Mouse (Mus musculus) embryonic facial prominence, embryonic 11.5 days (tissue): Measurements from ENCODE around the gene Aloxe3. TPM values are rescaled to one million over a fixed set of nuclear protein-coding genes. Genes with fewer than 3 reads are reported as not detected.

Experiments used
- ATAC-seq: fragments of 200-750 bp; cut with Nextera tagmentation; replicated peaks from 2 replicates; pipeline ENCODE4 v1.8.0; 2017; ENCODE audit warnings: low read depth; ENCODE audit not compliant: insufficient number of reproducible peaks, low FRiP score, low TSS enrichment
- DNase-seq: peaks from one replicate; pipeline ENCODE4 v3.0.0-alpha.2; 2015; ENCODE audit warnings: low spot score
- H3K27ac ChIP-seq: fragments of 300-500 bp; sonication (generic); replicated peaks from 2 replicates; pipeline ENCODE4 v1.5.1; 2014; ENCODE audit warnings: mild to moderate bottlenecking, low read depth, low read length, control low read depth
- H3K27me3 ChIP-seq: fragments of 300-500 bp; sonication (generic); 2 replicates; pipeline ENCODE4 v1.6.1; 2014; ENCODE audit warnings: mild to moderate bottlenecking, low read length, moderate library complexity, mixed read lengths; ENCODE audit not compliant: control insufficient read depth, insufficient read depth
- H3K36me3 ChIP-seq: fragments of 300-500 bp; sonication (generic); replicated peaks from 2 replicates; pipeline ENCODE4 v1.6.1; 2014; ENCODE audit warnings: low read depth, mild to moderate bottlenecking, low read length, moderate library complexity, mixed read lengths; ENCODE audit not compliant: control insufficient read depth, insufficient read depth
- H3K4me1 ChIP-seq: fragments of 300-500 bp; sonication (generic); 2 replicates; pipeline ENCODE4 v1.6.1; 2014; ENCODE audit warnings: low read length, mixed read lengths; ENCODE audit not compliant: control insufficient read depth, insufficient read depth
- H3K4me2 ChIP-seq: fragments of 300-500 bp; sonication (generic); 2 replicates; pipeline ENCODE4 v1.6.1; 2014; ENCODE audit warnings: low read depth, mild to moderate bottlenecking, control low read depth, low read length, moderate library complexity
- H3K4me3 ChIP-seq: fragments of 300-500 bp; sonication (generic); 2 replicates; pipeline ENCODE4 v1.5.1; 2014; ENCODE audit warnings: low read depth, low read length, control low read depth
- H3K9ac ChIP-seq: fragments of 300-500 bp; sonication (generic); replicated peaks from 2 replicates; pipeline ENCODE4 v1.6.1; 2014; ENCODE audit warnings: mild to moderate bottlenecking, control low read depth, low read length
- H3K9me3 ChIP-seq: fragments of 300-500 bp; sonication (generic); replicated peaks from 2 replicates; pipeline ENCODE4 v1.6.1; 2016; ENCODE audit warnings: mild to moderate bottlenecking, low read length, inconsistent platforms, mixed read lengths; ENCODE audit not compliant: control insufficient read depth
- WGBS: fragments of 180-500 bp; shearing (Covaris S2); extraction: QIAGEN DNeasy Blood & Tissue Kit; methylation state at CpG from one replicate; pipeline ENCODE4 v1.1.7; 2014; 5-methylcytosine and 5-hydroxymethylcytosine counted together
- polyA plus RNA-seq: library from polyadenylated mRNA; unstranded; fragments of >200 nt; fragmentation: Nextera tagmentation; extraction: Ambion mirVana; gene quantifications from 2 replicates; pipeline ENCODE4 v1.2.1, GENCODE M21; 2014

Gene Aloxe3
- polyA plus RNA-seq, 1 experiment from 2014 or later: 0.25 TPM

DNA sequence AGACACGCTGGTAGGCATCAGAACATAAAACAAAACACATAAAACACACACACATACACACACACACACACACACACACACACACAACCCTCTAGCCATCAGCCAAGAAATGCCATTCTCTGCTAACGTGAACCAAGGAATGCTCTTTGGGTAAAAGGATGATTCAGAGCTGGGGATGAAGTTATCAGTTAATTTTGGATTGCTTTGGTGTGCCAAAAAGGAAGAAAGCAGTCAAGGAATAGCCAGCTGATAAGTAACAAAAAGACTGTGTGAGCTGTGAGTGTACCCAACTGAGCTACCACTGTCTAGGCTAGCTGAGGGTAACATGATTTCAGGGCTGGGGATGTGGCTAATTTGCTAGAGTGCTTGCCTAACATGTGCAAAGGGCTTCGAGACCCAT is 11.7 kb upstream of the Aloxe3 start:
- Histone ChIP-seq H3K27me3 (no peaks in the 10 kb centered on the region; the same call in none of the 2 replicates), H3K4me1 (no peaks in the 10 kb centered on the region), H3K27ac (no peak overlapping the region), H3K36me3 (peaks cover 2% of the 10 kb centered on the region; the same call in 1 of the 2 replicates), H3K9me3 (no peaks in the 10 kb centered on the region), H3K4me3 (no peak overlapping the region), H3K9ac (no peak overlapping the region), H3K4me2 (no peak overlapping the region)
- no peak for DNase-seq
- ATAC-seq: no peak
- WGBS: 75% methylated on average over 3 of the region's 3 CpGs

DNA sequence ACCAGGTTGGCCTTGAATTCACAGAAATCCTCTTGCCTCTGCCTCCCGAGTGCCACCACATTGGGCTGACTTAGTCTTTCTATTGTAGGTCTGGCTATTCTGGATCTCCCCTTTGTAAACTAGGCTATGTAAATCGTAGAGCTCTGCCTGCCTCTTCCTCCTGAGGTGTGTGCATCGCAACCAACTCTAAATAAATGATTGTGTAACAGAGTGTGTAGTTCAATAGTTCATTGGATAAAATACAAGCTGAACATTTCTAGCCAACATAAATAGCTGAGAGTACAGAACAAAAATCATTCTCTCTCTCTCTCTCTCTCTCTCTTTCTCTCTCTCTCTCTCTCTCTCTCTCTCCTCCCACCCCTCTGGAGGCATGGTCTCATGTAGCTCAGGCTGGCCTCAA is 11.1 kb upstream of the Aloxe3 start:
- Histone ChIP-seq H3K9me3 (no peaks in the 10 kb centered on the region), H3K4me3 (no peak overlapping the region), H3K9ac (no peak overlapping the region), H3K4me1 (no peaks in the 10 kb centered on the region), H3K27ac (no peak overlapping the region), H3K36me3 (no peaks in the 10 kb centered on the region), H3K27me3 (no peaks in the 10 kb centered on the region; the same call in none of the 2 replicates), H3K4me2 (no peak overlapping the region)
- 84% methylated on average over 3 of the region's 3 CpGs for WGBS
- DNase-seq: no peak
- no peak for ATAC-seq

DNA sequence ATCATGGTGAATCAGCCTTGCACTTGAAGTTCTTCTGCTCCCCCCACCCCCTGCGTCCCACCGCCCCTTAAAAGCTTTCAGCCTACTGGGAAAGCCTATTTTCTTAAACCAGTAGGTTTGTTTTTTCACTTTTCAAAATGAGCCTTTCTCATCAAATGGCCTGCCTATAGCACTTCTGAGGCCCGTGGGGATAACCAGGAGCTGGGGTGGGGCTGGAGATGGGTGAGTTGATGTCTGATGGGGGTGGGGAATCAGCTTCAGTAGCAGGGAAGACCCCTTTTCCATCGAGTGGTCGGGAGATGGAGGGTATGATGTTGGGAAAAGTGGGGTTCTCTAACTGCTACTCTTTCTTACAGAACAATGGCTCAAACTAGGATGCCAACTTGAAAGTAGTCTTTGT is 8.9 kb upstream of the Aloxe3 start:
- peaks cover 3% of the 10 kb centered on the region for H3K4me1 ChIP-seq

DNA sequence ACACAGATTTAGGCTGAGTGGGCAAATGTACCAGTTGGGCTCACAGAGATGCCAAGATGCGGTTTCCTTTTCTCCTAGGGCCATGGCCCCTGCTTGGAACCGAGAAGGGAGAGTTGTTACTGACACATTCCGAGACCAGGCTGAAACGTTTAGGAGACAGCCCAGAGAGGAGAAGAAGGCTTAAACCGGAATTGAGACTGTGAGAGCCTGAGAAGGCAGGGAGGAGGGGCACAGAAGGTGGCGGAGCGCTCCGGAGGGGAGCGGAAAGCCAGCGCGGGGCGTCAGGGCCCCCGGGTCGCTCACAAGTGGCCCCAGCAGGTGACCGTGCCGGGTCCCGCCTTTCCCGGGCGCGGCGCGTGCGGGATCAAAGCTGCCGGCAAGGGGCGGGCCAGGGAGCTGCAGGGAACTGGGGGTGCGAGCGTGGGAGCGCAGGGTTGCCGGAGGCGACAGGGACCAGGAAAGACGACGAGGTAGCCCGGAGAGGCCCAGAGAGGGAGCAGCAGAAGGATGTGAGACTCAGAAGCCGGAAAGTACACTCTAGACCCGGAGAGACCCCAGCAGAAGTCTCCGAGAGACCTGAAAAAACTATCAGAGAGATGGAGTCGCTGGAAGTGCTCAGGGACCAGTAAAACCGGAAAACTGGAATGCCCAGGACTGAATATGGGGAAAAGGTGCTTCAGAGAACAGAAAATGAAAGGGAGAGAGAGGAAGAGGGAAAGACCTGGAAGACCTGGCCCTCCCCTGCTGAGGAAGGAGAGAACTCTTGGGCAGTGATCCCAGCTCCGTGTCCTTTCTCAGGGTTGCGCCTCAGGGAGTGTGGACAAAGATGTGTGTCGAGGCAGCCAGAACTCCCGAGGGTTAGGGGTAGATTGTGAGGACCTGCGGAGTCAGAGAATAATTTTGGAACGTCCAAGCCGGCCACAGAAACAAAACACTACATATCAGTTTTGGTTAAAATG is 7.7 kb upstream of the Aloxe3 start:
- Histone ChIP-seq H3K4me2 (peak overlapping the region; percentile 97), H3K27ac (0 out of 2 replicates have a peak overlapping the region, but pooled peaks have one; percentile 3), H3K4me3 (peak overlapping the region; percentile 82), H3K4me1 (peaks cover 3% of the 10 kb centered on the region), H3K9me3 (no peaks in the 10 kb centered on the region), H3K9ac (peak overlapping the region; percentile 70), H3K27me3 (peaks cover 8% of the 10 kb centered on the region), H3K36me3 (no peaks in the 10 kb centered on the region)
- peak; percentile 73 for DNase-seq
- no peak for ATAC-seq
- WGBS: under 1% methylated on average over 45 of the region's 45 CpGs

More for the DNA sequence above, 8.9 kb upstream of the Aloxe3 start:
- peaks cover 8% of the 10 kb centered on the region for H3K27me3 ChIP-seq
- WGBS: 53% methylated on average over 5 of the region's 5 CpGs
- no peak overlapping the region for H3K4me2 ChIP-seq
- no peak overlapping the region for H3K9ac ChIP-seq
- ATAC-seq (no peak), DNase-seq (no peak)
- H3K9me3 ChIP-seq: no peaks in the 10 kb centered on the region
- H3K27ac ChIP-seq: no peak overlapping the region
- no peak overlapping the region; the same call in 1 of the 2 replicates for H3K4me3 ChIP-seq
- no peaks in the 10 kb centered on the region for H3K36me3 ChIP-seq

DNA sequence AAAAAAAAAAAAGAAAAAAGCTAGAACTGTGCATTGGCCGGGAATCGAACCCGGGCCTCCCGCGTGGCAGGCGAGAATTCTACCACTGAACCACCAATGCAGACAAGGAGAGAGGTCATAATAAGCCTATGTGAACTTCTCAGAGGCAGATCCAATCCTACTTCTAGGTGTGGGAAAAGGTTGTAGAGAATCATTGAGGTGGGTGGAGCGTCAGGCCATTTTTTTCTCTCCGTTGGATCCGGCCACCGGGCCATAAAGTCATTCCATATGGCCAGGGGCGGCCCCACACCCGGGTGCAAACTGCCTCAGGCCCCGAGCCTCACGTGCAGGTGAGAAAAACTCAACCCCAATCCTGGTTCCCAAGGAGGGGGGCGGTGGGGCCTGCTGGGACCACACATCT is 6.9 kb upstream of the Aloxe3 start:
- 0% methylated on average over 15 of the region's 15 CpGs for WGBS
- no peaks in the 10 kb centered on the region for H3K9me3 ChIP-seq
- peaks cover 3% of the 10 kb centered on the region for H3K4me1 ChIP-seq
- DNase-seq (peak; percentile 94), ATAC-seq (no peak)
- peaks cover 8% of the 10 kb centered on the region for H3K27me3 ChIP-seq
- H3K4me2 ChIP-seq: peak overlapping the region; percentile 54
- peak overlapping the region; percentile 82 for H3K4me3 ChIP-seq
- no peak overlapping the region for H3K27ac ChIP-seq
- no peak overlapping the region for H3K9ac ChIP-seq
- no peaks in the 10 kb centered on the region for H3K36me3 ChIP-seq

DNA sequence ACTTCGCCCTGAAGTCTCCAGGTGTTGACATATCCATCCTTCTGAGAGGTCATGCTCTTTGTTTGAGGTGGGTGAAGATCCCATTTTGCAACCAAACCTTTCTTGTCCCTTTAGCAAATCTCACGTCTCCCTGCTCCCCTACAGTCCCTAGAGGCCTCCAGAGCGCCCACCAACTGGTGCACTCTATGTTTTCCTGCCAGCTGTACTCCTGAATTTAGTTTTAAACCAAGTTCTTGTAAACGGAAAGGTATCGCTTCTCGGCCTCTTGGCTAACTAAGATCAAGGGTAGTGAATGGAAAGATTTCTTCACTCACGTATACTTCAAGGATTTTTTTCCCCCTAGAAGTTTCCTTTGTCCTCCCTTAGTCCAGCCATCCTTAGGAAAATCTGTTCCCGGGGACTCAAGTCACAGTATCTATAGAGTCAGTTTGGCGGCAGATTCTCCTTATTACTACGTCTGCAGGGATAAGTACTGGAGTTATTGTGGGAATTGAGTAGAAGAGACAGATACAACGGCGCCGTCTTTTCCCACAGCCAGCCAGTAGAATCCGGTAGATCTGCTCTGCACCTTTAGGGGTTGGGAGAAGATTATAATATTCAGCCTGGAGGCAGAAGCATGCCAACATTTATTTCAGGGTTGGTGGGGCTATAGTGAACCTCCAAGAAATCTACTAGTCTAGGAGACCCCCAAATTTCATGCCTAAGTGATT is 6.1 kb upstream of the Aloxe3 start:
- Histone ChIP-seq H3K36me3 (no peaks in the 10 kb centered on the region), H3K4me3 (peak overlapping the region; percentile 75), H3K27me3 (peaks cover 8% of the 10 kb centered on the region), H3K27ac (no peak overlapping the region), H3K4me2 (peak overlapping the region; percentile 97; the same call in 1 of the 2 replicates), H3K9ac (no peak overlapping the region), H3K9me3 (no peaks in the 10 kb centered on the region), H3K4me1 (peaks cover 3% of the 10 kb centered on the region)
- WGBS: 27% methylated on average over 14 of the region's 14 CpGs
- ATAC-seq: no peak
- DNase-seq: peak; percentile 6

DNA sequence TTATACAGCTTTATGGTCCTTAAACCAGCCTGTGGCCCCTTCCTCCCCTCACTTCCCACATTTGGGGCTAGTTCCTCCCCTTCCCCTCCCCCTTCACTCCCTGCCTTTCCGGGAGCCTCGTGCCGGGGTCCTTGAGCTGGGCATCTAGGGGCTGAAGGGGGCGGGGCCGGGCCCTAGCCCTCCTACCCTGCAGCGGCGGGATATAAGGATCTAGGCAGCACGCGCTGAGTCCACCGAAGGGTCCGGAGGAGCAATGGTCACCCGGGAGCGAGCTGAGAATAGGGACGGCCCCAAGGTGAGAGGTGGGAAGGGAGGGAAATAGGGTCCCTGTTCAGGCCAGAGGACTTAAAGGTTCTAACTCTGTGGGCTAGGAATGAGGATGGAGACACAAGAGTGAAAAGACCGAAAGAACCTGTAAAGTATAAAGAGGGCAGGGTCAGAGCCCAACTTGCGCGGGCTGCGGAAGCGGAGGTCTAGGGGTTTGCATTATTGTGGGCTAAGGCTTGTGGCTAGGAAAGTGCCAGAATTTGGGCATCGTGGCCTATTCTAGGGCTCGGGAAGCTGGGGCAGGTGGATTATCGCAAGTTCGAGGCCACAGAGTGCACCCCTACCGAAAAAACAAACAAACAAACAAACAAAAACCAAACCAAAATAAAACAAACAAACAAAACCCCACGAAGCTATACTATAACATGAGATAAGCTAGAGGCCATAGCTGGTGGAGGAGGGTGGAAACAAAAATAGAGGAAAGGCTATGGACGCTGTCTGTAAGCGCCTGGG is 5.3 kb upstream of the Aloxe3 start, which contains the start of gene Hes7:
TSS of gene Hes7 (plus strand) at position 184 of the 780 bp plus-strand sequence.
- Histone ChIP-seq H3K4me2 (peak within 1 kb of the TSS; percentile 97), H3K27me3 (peaks cover 8% of the 10 kb centered on the region), H3K4me1 (peaks cover 3% of the 10 kb centered on the region), H3K36me3 (no peaks in the 10 kb centered on the region), H3K4me3 (peak within 1 kb of the TSS; percentile 75), H3K27ac (no peak within 1 kb of the TSS), H3K9ac (peak within 1 kb of the TSS; percentile 58), H3K9me3 (no peaks in the 10 kb centered on the region)
- peak; percentile 68 for DNase-seq
- ATAC-seq: no peak
- 1% methylated on average over 27 of the region's 27 CpGs for WGBS
